Mouse (Mus musculus): Measurements from ENCODE around the gene Zfp553. TPM values are rescaled to one million over a fixed set of nuclear protein-coding genes. Genes with fewer than 3 reads are reported as not detected.

Gene Zfp553
- polyA plus RNA-seq, 1 experiment, result 6.6 TPM

- under 1% methylated on average over 50 of the region's 50 CpGs for WGBS
Observed at GRCm38 (mm10) chr7:127260309-127261111, 27.6 kb downstream of the Zfp553 start, which contains the start of gene Dctpp1. TSS of gene Dctpp1 (minus strand) at chr7:127260709.

DNA sequence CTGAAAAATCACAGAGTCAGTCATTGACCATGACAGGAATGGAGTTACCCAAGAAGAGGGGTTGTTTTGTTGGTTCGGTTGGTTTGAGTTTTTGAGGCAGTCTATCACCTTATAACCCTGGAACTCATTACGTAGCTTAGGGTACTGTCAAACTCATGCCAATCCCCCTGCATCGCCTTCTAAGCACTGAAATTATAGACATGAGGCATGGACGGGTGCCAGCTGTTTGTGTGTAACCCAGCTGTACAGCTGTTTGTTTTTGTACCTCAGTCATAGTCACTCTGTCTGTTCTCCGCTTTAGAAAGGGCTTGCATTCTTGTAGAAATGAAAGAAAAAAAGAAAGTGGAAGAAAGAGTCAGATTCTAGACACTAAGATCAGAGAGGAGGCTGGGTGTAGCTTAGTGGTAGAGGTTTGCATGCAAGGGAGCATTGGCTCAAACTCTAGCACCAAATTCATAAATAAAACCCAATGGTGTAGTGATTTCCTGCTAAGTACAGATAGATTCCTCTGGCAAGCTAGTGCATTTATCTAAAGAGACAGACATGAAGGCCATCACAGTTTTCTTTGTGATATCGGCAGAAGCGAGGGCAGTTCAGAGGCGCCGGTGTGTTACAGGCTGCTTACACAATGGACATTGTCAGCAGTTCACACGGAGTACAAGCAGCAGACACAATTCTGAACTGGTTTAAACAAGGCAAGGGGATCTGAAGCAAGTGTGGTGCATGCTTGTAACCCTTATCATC lies 29.5 kb downstream of the Zfp553 start:
- no peak overlapping the region for H3K27ac ChIP-seq (ENCODE audit: control insufficient read depth, insufficient read depth, low read depth, low read length, poor library complexity)
- H3K4me3 ChIP-seq (replicated peaks; ENCODE audit: control insufficient read depth, low read depth, low read length), result no peak overlapping the region
- 68% methylated on average over 10 of the region's 10 CpGs for WGBS
- TF ChIP-seq POLR2A (IDR thresholded peaks at IDR 0.05; ENCODE audit: borderline replicate concordance, control insufficient read depth, low read depth, low read length) (no peak), CTCF (IDR thresholded peaks at IDR 0.05; ENCODE audit: control insufficient read depth, insufficient read depth, low read length) (no peak)
- peaks cover 3% of the 10 kb centered on the region for H3K4me1 ChIP-seq (ENCODE audit: control insufficient read depth, insufficient read depth, low read length)

More at GRCm38 (mm10) chr7:127260309-127261111, 27.6 kb downstream of the Zfp553 start, which contains the start of gene Dctpp1:
- Histone ChIP-seq H3K4me3 (replicated peaks; ENCODE audit: control insufficient read depth, low read depth, low read length) (peak within 1 kb of the TSS; percentile 94), H3K4me1 (ENCODE audit: control insufficient read depth, insufficient read depth, low read length) (peaks cover 3% of the 10 kb centered on the region), H3K27ac (ENCODE audit: control insufficient read depth, insufficient read depth, low read depth, low read length, poor library complexity) (peak within 1 kb of the TSS; percentile 40)
- peak; percentile 90 for TF ChIP-seq POLR2A (IDR thresholded peaks at IDR 0.05; ENCODE audit: borderline replicate concordance, control insufficient read depth, low read depth, low read length)
- TF ChIP-seq CTCF (IDR thresholded peaks at IDR 0.05; ENCODE audit: control insufficient read depth, insufficient read depth, low read length), result peak; percentile 92

DNA sequence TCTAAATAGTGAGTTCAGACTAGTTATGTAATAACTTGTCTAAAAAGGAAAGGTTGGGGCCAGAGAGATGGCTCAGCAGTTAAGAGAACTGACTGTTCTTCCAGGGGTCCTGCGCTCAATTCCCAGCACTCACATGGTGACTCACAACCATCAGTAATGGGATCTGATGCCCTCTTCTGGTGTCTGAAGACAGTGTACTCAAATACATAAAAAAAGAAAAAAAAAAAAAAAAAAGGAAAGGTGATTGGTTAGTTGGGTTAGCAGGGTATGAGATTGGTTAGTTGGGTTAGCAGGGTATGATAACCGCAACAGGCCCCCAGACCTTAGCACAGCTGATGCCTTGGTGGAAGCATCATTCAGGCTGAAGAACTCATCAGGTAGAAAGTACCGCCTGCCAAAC lies 30.7 kb downstream of the Zfp553 start:
- Histone ChIP-seq H3K4me3 (replicated peaks; ENCODE audit: control insufficient read depth, low read depth, low read length) (no peak overlapping the region), H3K4me1 (ENCODE audit: control insufficient read depth, insufficient read depth, low read length) (no peaks in the 10 kb centered on the region; the same call in 1 of the 2 replicates), H3K27ac (ENCODE audit: control insufficient read depth, insufficient read depth, low read depth, low read length, poor library complexity) (no peak overlapping the region)
- 94% methylated on average over 3 of the region's 3 CpGs for WGBS
- TF ChIP-seq POLR2A (IDR thresholded peaks at IDR 0.05; ENCODE audit: borderline replicate concordance, control insufficient read depth, low read depth, low read length) (no peak), CTCF (IDR thresholded peaks at IDR 0.05; ENCODE audit: control insufficient read depth, insufficient read depth, low read length) (no peak)

GRCm38 (mm10) chr7:127270256-127270655 lies 37.4 kb downstream of the Zfp553 start:
- TF ChIP-seq POLR2A (IDR thresholded peaks at IDR 0.05; ENCODE audit: borderline replicate concordance, control insufficient read depth, low read depth, low read length), result no peak
- no peak for TF ChIP-seq CTCF (IDR thresholded peaks at IDR 0.05; ENCODE audit: control insufficient read depth, insufficient read depth, low read length)
- Histone ChIP-seq H3K4me3 (replicated peaks; ENCODE audit: control insufficient read depth, low read depth, low read length) (no peak overlapping the region), H3K4me1 (ENCODE audit: control insufficient read depth, insufficient read depth, low read length) (peaks cover 4% of the 10 kb centered on the region), H3K27ac (ENCODE audit: control insufficient read depth, insufficient read depth, low read depth, low read length, poor library complexity) (peak overlapping the region; percentile 68; the same call in 1 of the 2 replicates)
- 23% methylated on average over 2 of the region's 2 CpGs for WGBS

DNA sequence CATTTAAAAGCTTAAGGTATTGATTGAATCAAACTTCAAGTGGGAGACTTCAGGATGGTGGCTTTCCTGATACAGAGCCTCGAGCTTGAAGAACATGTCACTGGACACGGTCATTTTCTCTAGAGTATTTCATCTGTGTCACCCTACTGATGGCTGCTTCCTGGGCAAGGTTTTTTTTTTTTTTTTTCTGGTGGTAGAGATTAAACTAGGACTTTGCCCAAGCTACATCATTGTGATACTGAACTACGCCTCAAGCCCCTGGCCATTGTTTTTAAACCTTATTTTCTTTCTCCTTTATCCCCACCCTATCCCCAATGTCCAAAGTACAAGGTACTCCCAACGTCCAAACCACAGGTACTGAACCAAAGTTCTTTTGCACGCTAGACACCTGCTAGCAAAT lies 37.8 kb downstream of the Zfp553 start:
- Histone ChIP-seq H3K4me1 (ENCODE audit: control insufficient read depth, insufficient read depth, low read length) (peaks cover 4% of the 10 kb centered on the region), H3K4me3 (replicated peaks; ENCODE audit: control insufficient read depth, low read depth, low read length) (no peak overlapping the region), H3K27ac (ENCODE audit: control insufficient read depth, insufficient read depth, low read depth, low read length, poor library complexity) (peak overlapping the region; percentile 68; the same call in 1 of the 2 replicates)
- WGBS, result 51% methylated on average over 5 of the region's 5 CpGs
- TF ChIP-seq POLR2A (IDR thresholded peaks at IDR 0.05; ENCODE audit: borderline replicate concordance, control insufficient read depth, low read depth, low read length) (no peak), CTCF (IDR thresholded peaks at IDR 0.05; ENCODE audit: control insufficient read depth, insufficient read depth, low read length) (no peak)

GRCm38 (mm10) chr7:127271093-127271492 lies 38.2 kb downstream of the Zfp553 start:
- TF ChIP-seq CTCF (IDR thresholded peaks at IDR 0.05; ENCODE audit: control insufficient read depth, insufficient read depth, low read length), result no peak
- TF ChIP-seq POLR2A (IDR thresholded peaks at IDR 0.05; ENCODE audit: borderline replicate concordance, control insufficient read depth, low read depth, low read length), result no peak
- Histone ChIP-seq H3K27ac (ENCODE audit: control insufficient read depth, insufficient read depth, low read depth, low read length, poor library complexity) (peak overlapping the region; percentile 64; the same call in 1 of the 2 replicates), H3K4me3 (replicated peaks; ENCODE audit: control insufficient read depth, low read depth, low read length) (no peak overlapping the region), H3K4me1 (ENCODE audit: control insufficient read depth, insufficient read depth, low read length) (peaks cover 4% of the 10 kb centered on the region)
- 86% methylated on average over 4 of the region's 4 CpGs for WGBS

DNA sequence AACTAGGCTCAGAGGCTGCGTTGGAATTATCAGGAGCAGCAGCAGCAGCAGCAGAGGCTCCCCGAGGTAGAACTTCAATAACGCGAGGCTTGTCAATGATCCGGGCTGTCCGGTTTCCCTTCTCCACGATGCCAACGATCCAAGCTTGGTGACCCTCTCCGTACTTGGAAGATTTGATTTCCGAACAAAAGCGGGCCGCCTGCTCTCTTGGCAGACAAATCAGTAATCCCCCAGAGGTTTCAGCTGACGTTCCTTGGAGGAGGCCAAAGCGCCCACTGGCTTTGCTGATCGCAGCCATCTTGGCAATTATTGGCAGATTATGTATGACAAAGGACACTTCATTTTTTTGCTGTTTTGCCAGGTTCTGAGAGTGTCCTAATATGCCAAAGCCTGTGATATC lies 39.7 kb downstream of the Zfp553 start:
- H3K4me1 ChIP-seq (ENCODE audit: control insufficient read depth, insufficient read depth, low read length), result peaks cover 4% of the 10 kb centered on the region
- no peak overlapping the region for H3K27ac ChIP-seq (ENCODE audit: control insufficient read depth, insufficient read depth, low read depth, low read length, poor library complexity)
- WGBS, result 90% methylated on average over 15 of the region's 15 CpGs
- TF ChIP-seq CTCF (IDR thresholded peaks at IDR 0.05; ENCODE audit: control insufficient read depth, insufficient read depth, low read length) (no peak), POLR2A (IDR thresholded peaks at IDR 0.05; ENCODE audit: borderline replicate concordance, control insufficient read depth, low read depth, low read length) (no peak)
- H3K4me3 ChIP-seq (replicated peaks; ENCODE audit: control insufficient read depth, low read depth, low read length), result peak overlapping the region; percentile 92

Data from bone marrow, adult 2 months (tissue).